Mouse (Mus musculus) cerebellum, adult 9-10 months (tissue): ENCODE measurements at regions not wholly inside any gene's neighbourhood (a gene's known extent, or its start where the extent isn't known, plus 50 kb on each side); places are given as distances from the start of the nearest gene placed in this dataset.
A peak's percentile ranks its signal among the peaks of the same experiment; 100 is the strongest.

Experiments used
- DNase-seq: peaks from one replicate; pipeline ENCODE4 v3.0.0; 2022

GRCm38 (mm10) chr7:34484908-34485598, 91.9 kb upstream of the Lsm14a start:
- DNase-seq: no peak

- no peak for DNase-seq
Measured at GRCm38 (mm10) chr7:34483368-34483767, 90.3 kb upstream of the Lsm14a start.

GRCm38 (mm10) chr7:34480771-34481170, 87.7 kb upstream of the Lsm14a start:
- no peak for DNase-seq

- no peak for DNase-seq
Measured at GRCm38 (mm10) chr7:34471003-34471402, 77.9 kb upstream of the Lsm14a start.

GRCm38 (mm10) chr7:34462069-34462468, 69.0 kb upstream of the Lsm14a start:
- peak; percentile 11 for DNase-seq

GRCm38 (mm10) chr7:34459834-34460495, 66.8 kb upstream of the Lsm14a start:
- DNase-seq: no peak

GRCm38 (mm10) chr7:34458851-34459250, 65.7 kb upstream of the Lsm14a start:
- DNase-seq: no peak

- no peak for DNase-seq
Measured at GRCm38 (mm10) chr7:34448364-34448763, 55.2 kb upstream of the Lsm14a start.

- no peak for DNase-seq
Measured at GRCm38 (mm10) chr7:34444263-34444662, 51.1 kb upstream of the Lsm14a start.
